In the genomic region with DNA sequence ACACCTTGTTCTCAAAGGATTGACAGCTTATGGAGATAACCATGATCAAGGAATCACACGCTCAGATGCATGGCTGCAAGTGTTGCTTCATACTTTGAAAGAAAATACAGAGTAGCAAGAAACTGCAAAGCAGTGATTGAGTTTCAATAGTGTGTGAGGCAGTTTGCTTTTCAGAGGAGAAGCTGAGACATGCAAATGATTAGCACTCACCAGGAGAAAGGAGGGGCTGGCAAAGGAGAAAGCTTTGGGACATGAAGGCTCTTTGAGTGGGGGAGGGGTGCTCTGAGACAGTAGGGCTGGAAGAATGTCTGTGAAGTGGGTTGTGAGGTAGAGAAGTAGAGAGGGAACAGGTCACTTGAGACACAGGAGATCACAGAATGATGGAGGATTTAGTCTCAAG, we compare ENCODE assay signal across 9 mouse cellular contexts.
DNase-seq lines count a peak whose midpoint lies in the region; ATAC-seq and TF ChIP-seq lines count a peak whose summit lies in the region.
"Had no signal": no experiment of that assay in that cellular context is flagged by ENCODE, and none has a peak within 500 bp of the region (broad histone marks: within the 10 kb centered on the region; RNA-seq: fewer than 3 reads in every experiment).

No protein-coding gene starts in this region.

- no peak for TF ChIP-seq CTCF in forebrain, postnatal 0 days (IDR thresholded peaks at IDR 0.05; ENCODE audit: low read depth)

- ATAC-seq in kidney, embryonic 14.5 days (ENCODE audit: low FRiP score, low TSS enrichment) = peak; percentile 51
- ATAC-seq in forebrain, postnatal 0 days = peak; percentile 25
- ATAC-seq in activated CD4-positive, CD25-positive, alpha-beta regulatory T cell, adult 4 months = no peak

- H3K27ac ChIP-seq in kidney, embryonic 14.5 days (ENCODE audit: low read depth, low read length) = no peak overlapping the region
- peak overlapping the region; percentile 42; the same call in 1 of the 2 replicates for H3K27ac ChIP-seq in brown adipose tissue, adult 24 weeks (replicated peaks; ENCODE audit: low read depth, low read length)
- no peak overlapping the region for H3K27ac ChIP-seq in forebrain, postnatal 0 days (ENCODE audit: low read depth, low read length)

- WGBS in kidney, embryonic 14.5 days = 64% methylated on average over 1 of the region's 1 CpGs
- 18% methylated on average over 1 of the region's 1 CpGs for WGBS in forebrain, postnatal 0 days

- H3K4me2 ChIP-seq in kidney, embryonic 14.5 days (replicated peaks; ENCODE audit: low read depth, low read length) = no peak overlapping the region
- no peak overlapping the region for H3K4me2 ChIP-seq in forebrain, postnatal 0 days (ENCODE audit: low read depth)

- H3K9ac ChIP-seq in kidney, embryonic 14.5 days (ENCODE audit: low read depth, low read length) = no peak overlapping the region
- H3K9ac ChIP-seq in forebrain, postnatal 0 days = no peak overlapping the region

- H3K9me3 ChIP-seq in kidney, embryonic 14.5 days (ENCODE audit: control insufficient read depth, low read length) = no peaks in the 10 kb centered on the region
- no peaks in the 10 kb centered on the region for H3K9me3 ChIP-seq in forebrain, postnatal 0 days (ENCODE audit: low read length)

- no peaks in the 10 kb centered on the region for H3K27me3 ChIP-seq in kidney, embryonic 14.5 days (ENCODE audit: control insufficient read depth, insufficient read depth, low read length)
- H3K27me3 ChIP-seq in forebrain, postnatal 0 days (ENCODE audit: insufficient read depth, low read length) = no peaks in the 10 kb centered on the region

- peaks cover 12% of the 10 kb centered on the region for H3K4me1 ChIP-seq in kidney, embryonic 14.5 days (ENCODE audit: control insufficient read depth, insufficient read depth, low read length)
- peaks cover 5% of the 10 kb centered on the region; the same call in 1 of the 2 replicates for H3K4me1 ChIP-seq in brown adipose tissue, adult 24 weeks (ENCODE audit: control insufficient read depth, insufficient read depth, insufficient read length, low read length)
- no peaks in the 10 kb centered on the region for H3K4me1 ChIP-seq in forebrain, postnatal 0 days (ENCODE audit: insufficient read depth)

- DNase-seq in kidney, postnatal 10 days = no peak
- DNase-seq in forebrain, postnatal 0 days = no peak
- DNase-seq in lung, postnatal 10 days = peak; percentile 49
- no peak for DNase-seq in cerebellum, postnatal 4 days (ENCODE audit: low spot score in 2 of 2)
- no peak for DNase-seq in right cerebral cortex, postnatal 14 days
- DNase-seq: cerebellum, adult 9-10 months had no signal

- no peak overlapping the region for H3K4me3 ChIP-seq in kidney, embryonic 14.5 days (ENCODE audit: low read length)
- H3K4me3 ChIP-seq in brown adipose tissue, adult 24 weeks (ENCODE audit: insufficient read depth, low read depth, low read length) = no peak overlapping the region
- no peak overlapping the region for H3K4me3 ChIP-seq in forebrain, postnatal 0 days (ENCODE audit: low read depth, low read length)

- H3K36me3 ChIP-seq in kidney, embryonic 14.5 days (ENCODE audit: control insufficient read depth, insufficient read depth, low read length) = no peaks in the 10 kb centered on the region
- H3K36me3 ChIP-seq in forebrain, postnatal 0 days (ENCODE audit: insufficient read depth) = no peaks in the 10 kb centered on the region
